Mouse (Mus musculus): ENCODE measurements around the gene Ltf.

The Ltf gene

DNA sequence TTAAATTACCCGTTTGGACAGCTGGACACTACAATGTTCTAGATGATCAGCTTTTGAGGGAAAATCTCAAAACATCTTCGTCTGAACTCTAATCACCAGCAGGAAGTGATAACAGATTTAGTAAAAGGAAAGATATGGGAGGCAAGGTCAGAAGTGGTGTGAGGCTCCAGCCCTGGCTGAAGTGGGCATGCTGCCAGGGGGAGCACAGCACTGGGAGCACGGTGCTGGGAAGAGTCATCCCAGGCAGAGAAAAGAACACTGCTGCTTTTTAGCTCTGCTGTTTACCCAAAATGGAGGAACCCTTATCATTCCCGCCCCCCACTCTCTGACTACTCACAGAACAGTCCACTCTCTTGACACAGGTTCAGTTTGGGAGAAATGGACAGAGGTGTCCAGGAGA, 20.9 kb downstream of the Ltf start:
- no peak for DNase-seq (ENCODE audit: low read depth, low spot score)

DNA sequence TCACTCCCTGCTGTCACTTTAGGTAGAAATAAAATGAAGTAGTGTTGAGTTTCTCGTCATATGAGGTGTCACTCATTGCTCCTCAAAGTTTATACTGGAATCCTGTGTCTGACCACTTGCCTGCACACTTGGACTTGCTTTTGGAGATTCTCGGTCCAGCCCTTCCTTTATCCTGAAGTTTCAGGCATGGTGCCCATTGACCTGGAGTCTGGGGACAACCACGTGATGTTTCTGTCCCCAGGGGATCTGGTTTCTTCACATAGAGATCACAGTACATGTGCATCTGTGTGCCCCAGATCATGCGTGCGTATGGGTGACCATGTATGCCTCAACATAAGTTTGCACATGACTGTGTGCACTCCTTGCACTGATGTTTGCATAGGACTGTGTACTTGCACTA, 23.2 kb downstream of the Ltf start:
- DNase-seq (ENCODE audit: low read depth, low spot score), result peak; percentile 44

DNA sequence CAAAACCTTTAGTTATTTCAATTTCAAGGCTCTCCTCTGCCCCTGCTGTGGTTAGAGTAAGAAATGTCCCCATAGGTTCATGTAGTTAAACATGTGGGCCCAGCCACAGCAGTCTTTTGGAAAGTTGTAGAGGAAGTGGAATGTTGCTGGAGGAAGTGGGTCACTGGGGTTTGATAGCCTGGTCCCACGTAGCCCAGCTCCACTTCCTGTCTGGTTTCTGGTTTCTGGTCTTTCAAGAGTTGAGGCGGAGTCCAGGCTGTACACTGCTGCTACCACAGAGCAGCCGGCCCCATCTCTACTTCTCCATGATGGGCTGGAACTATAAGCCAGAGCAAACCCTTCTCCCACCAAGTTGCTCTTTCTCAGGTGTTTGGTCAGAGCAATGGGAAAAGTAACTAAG, 27.2 kb downstream of the Ltf start:
- DNase-seq (ENCODE audit: low read depth, low spot score), result no peak

DNA sequence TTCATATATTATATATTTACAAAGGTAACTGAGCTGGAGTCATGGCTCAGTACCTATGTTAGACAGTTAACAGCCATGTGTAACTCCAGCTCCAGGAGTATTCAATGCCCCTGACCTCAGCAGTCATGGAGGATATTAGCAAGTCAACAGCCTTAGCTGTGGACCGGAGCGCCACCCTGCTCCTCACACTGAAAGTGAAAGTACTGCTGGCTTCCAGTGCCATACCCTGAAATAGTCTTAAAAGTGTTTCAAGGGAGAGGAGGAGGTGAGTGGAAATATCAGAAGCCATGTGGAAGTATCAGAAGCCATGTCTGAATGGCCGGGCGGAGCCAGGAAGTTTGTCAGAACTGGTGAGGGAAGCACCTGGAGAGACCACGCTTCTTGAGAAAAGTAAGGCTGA, 28.2 kb downstream of the Ltf start:
- no peak for DNase-seq (ENCODE audit: low read depth, low spot score)

DNA sequence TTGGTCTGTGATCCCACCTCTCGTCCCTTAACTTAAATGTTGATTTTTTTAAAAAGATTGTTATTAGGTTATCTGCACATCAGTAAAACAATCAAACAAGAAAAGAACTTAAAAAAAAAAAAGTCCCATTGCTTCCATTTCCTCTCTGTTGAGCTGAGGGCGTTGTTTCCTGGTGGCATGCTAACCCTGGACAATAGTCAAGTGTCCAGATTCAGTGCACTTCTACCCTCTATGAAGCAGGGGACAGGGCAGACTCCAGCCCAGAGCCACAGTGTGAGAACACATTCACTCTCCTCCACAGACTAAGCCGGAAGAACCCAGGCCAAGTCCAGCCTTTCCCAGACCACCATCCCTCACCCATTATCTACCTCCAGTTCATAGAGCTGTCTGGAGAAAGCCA, 29.4 kb downstream of the Ltf start:
- no peak for DNase-seq (ENCODE audit: low read depth, low spot score)

DNA sequence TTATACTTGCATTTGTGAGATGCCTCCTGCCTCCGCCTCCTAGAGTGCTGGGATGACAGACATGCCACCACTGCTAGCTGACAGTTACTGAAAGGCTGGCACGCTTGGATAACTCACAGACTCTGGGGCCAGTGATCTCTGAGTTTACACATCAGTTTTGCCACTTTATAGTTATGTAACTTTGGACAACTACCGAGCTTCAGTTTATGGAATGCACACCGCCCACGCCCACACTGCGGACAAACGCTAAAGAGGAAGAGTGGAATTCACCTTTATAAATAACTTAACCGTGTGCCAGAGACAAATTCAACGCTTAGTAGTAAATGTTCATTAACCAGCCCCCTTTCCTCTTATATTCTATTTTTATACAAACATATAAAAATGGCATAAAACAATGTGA, 35.9 kb downstream of the Ltf start:
- DNase-seq (ENCODE audit: low read depth, low spot score), result no peak

DNA sequence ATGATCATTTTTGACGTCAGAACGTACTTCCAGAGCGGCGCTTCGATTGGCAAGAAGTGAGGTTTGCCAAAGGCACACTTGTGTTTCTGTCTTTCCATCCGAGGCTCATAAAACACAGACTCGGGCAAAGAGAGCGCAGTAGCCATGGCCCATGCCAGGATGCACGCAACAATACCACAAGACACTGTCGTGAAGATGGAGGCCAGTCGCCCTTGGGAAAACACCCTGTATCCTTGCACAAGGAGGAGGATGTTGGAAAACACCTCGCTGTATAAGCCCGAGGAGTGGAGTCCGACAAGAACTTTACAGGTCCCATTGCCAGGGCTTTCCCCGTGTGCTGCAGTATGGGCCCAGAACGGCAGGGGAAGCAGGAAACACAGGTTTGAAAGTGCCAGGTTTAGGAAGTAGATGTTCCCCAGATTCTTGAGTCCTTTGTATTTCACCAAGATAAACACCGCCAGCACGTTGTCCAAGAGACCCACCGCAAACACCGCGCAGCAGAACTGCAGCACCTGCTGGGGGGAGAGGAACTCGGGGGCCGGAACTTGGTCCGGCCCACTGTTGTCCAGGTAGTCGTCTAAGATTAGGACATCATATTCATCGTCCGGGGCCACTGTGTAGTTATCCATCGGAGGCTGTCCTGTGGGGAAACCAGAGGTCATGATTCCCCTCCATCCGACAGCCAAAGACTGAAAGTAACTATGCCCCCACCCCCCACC, 36.9 kb downstream of the Ltf start:
- DNase-seq (ENCODE audit: low read depth, low spot score), result no peak

DNA sequence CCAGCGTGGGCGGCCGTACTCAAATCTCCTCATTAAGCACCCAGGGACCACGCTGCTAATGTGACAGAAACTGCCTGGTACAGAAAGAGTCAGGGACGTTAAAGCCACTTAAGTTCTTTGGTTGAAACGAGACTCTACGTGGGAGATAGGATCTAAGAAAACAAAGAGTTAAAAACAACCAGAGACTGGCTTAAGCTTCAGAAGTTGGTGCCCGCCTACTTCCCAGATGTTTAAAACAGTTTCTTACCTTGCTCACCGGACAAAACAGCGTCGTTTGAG, 37.4 kb downstream of the Ltf start:
- DNase-seq (ENCODE audit: low read depth, low spot score), result no peak

DNA sequence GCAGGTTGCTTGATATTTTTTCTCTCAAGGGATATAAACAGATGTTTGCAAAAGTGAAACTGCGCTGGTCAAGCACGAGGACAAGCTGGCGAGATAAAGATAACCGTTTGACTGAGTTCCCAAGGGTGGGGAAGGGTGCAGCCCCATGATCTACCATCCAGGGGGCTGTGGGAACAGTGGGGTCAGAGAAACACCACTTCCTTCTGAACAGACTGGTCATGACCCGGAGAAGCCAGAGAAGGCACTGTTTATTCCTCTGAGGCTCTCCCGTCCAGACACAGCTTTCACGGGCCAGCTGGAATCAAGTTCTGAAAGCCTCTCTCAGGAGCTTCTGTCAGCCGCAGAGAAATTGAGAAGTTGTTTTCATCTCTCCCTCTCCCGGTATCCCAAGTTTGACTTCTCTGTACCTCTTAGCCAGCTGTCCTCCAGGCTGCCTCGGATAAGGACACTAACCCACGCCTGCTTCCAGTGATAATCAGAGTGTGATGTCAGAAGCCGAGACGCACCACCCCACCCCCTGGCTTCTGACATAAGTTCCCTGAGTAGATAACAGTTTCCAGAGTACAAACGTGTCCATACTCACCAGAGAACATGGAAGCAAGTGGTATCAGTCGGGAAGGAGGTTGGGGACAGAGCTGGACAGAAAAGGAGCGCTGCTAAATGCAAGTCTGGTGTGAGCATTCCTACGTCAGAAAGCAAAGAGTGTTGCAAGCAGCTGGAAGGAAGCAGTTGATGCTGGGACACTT, 37.9 kb downstream of the Ltf start, which contains the start of gene Ccrl2:
Gene Ccrl2 (minus strand): TSS at position 722 of the 746 bp plus-strand sequence.
- DNase-seq (ENCODE audit: low read depth, low spot score), result peak; percentile 59

DNA sequence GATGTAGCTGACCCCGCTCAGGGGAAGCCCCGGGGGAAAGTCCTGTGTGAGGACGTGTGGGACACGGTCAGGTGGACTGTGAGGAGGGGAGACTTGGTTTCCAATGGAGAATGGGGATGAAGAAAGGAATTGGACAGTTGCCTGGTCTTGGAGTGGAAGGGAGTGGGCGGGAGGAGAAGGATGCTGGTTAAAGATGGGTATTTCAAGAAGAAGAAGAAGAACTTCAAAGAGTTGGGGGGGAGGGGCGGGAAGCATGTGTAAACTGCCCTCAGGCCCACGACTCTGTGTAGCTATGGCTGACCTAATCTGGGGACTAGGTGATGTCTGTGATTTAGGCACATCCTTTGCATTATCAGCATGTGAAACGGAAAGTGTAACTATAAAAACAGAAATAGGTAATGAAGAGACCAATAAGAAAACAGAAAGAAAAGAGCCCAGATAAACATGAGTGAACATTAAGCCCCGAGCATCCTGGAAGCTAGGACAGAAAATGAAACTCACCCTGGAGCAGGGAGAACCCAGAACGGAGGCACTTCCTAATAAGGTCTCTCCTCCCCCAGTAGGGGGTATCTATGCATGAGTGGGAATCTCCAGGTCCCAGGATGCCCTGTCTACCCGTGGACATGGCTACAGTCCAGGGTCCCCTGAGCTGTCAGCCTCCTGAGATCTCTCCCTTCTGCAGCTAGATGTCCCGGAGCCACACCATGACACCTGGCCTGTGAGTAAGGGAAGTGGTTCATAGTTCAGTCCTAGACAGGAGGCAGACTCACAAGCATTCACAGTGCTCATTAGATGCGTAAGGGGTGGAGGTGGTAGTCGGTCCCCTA, 38.7 kb downstream of the Ltf start:
- no peak for DNase-seq (ENCODE audit: low read depth, low spot score)

DNA sequence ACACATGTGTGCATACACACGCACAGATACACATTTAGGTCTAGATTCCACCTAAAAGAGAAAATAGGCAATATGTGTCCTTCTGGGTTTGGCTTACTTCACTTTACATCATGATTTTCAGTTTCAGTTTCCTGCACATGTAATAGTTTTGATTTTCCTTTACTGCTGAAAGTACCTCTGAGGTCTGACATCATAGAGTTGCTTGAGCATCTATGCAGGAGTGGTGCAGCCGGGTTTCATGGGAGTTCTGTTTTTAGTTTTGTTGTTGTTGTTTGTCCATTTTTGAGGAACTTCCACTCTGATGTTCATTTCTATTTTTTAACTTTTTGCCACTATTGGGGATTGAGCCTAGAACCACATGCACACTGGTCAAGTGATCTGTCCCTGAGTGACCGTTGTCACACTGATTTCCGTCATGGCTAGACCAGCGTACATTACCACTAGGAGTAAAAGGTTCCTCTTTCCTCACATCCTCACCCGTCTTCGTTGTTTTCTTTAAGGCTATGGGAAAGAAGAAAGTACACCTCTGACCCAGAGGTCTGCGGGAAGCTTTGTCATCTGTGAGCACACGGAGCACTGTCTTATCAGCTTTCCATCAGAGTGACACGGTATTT, 40.0 kb downstream of the Ltf start:
- no peak for DNase-seq (ENCODE audit: low read depth, low spot score)

DNA sequence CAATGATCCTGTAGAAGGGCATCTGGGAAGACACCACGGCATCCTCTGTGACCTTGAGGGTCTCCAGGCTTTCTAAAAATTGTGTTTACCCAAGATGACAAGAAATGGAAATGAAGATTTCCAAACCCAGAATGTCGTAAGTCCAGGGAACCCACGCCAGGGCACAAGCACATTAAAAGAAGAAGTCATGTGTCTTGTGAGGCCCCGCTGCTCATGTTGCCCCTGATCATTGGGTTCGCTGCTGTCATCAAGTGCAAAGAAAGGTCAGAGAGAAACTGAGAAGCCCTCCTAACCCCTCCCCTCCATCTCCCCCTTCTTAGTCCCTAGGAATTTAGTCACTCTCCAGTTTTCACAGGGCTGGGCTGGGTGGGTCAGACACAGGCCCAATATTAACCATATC, 43.8 kb downstream of the Ltf start:
- DNase-seq (ENCODE audit: low read depth, low spot score), result no peak

DNA sequence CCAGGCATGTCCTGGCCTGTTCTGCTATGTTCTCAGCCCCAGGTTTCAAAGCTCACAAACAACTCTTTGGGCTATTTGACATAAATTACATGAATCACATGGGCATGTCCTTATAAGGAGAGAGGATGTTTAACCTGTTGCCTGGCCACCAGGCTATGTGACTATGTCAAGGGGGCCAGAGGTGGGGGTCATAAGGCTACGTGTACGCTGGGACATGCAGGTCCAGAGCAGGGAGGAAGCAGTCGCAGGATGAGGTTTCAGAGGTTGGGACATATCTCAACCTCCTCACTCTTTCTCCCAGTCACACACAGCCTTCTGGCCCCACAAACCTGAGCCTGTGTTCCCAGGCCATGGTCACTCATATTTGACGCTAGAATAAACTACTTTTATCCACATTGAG, 48.0 kb downstream of the Ltf start:
- no peak for DNase-seq (ENCODE audit: low read depth, low spot score)

DNA sequence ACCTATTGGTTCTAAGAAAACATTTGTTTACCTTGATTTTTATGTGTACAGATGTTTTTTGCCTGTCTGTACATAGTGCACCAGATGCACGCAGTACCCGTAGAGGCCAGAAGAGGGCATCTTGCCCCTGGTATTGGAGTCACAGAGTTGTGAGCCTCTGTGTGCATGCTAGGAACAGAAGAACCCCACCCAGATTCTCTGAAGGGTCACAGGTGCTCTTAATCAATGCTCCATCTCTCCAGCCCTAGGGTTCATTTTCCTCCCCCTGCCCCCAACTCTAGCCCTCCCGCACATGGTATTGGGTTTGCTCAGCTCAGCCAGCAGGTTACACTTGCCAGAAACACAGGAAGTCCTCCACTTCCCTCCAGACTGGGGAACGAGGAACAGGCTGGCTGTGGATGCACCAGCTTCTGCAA, 51.5 kb downstream of the Ltf start:
- DNase-seq (ENCODE audit: low read depth, low spot score), result no peak

DNA sequence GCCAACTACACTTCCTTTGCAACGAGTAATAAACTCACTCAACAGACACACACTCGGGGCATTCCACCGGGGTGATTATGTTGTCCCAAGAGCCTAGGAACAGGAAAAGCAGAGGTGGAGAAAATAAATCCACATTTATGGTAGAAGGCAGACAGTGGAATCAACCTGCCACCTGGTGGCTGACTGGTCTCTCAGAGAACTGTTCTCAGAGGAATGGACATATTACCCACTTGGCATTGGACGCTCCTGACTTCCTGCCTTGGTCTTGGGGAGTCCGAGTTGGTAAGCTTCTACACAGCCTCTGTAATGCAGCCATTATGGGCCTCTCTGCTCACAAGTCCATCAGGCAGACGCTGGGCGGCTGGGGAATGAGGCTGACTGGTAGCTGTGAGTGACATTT, 53.1 kb downstream of the Ltf start:
- peak; percentile 23 for DNase-seq (ENCODE audit: low read depth, low spot score)

DNA sequence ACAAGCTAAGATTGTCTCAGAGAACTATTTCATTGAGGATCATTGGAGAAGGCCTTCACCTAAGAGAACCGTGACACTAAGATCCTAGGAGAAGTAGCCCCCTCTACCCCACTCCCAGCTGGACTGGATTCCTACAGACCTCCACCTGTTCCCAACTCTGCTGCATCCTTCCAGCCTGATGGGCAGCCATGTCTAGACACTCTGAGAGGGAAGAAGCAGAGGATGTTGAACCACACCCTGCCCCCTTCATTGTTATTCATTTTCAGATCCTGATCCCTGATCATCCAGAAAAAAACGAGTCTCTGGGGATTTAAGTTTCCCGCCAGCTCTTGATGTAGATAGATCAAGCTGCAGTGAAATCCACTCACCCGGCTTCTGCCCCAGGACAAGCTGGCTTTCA, 53.9 kb downstream of the Ltf start:
- DNase-seq (ENCODE audit: low read depth, low spot score), result no peak

DNA sequence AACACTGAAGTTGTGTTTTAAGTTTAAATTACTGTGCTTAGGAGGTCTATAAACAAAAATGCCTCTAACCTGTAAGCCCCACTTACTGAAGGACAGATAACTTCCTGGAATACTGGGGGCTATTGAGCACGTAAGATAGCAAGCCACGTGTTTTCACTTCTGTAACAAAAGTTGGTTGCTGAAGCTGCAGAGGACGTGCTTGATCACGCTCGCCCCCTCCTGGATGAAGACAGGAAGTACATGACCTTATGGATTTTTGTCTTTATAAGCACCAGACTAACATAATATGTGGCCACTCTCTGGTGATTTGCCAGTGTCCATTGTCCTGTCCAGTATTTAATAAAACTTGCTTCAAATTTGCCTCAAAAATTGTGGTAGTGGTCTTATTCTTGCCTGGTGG, 58.7 kb downstream of the Ltf start:
- DNase-seq (ENCODE audit: low read depth, low spot score), result no peak

DNA sequence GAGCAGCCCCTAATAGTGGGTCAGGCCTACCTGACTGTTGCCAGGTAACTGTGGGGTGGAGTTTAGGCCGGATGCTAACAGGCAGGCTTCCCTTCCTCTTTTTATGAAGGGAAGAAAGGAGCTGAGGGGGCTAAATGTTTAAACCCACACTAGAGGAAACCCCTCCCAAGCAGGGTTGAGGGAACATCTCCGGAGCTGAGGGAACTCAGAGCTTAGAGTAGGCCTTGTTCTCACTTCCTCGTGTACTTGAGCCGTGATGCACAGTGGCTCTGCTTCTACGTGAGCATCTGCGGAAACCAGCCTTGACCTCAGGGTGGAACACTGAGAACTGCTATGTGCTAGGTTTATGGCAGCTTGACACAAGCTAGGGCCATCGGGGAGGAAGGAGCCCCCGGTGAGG, 61.7 kb downstream of the Ltf start:
- no peak for DNase-seq (ENCODE audit: low read depth, low spot score)

DNA sequence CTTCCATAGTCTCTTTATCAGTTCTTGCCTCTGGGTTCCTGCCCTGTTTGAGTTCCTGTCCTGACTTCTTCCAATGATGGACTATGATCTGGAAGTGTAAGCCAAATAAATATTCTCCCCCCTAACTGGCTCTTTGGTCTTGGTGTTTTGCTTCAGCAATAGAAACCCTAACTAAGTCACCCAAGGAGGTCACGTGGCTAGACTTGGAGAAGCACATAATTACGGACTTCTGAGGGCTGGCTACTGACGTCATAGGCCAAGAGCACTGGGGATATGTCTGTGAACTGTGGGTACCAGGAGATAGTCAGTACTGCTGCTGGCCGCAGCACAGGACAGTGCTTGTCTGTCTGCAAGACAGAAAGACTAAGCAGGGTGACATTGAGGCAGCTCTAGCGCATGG, 62.7 kb downstream of the Ltf start:
- no peak for DNase-seq (ENCODE audit: low read depth, low spot score)

DNA sequence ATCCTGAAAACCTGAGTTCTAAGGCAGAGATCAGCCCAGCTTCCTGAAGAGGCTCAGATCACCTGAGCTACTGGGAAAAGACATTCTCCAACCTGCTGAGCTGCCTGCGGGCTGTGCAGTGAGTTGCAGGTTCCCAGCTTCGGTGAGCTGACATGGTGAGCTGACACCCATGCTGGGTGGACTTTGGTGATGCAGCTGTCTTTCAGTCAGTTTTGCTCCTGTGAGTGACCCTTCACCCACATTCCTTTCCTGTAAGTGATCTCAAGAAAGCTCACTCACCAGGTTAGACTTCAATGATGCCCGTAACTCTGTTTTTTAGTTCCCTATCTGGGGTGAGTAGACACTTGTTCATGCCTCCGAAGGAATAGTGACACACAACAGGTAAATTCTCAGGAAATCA, 66.3 kb downstream of the Ltf start:
- no peak for DNase-seq (ENCODE audit: low read depth, low spot score)

DNA sequence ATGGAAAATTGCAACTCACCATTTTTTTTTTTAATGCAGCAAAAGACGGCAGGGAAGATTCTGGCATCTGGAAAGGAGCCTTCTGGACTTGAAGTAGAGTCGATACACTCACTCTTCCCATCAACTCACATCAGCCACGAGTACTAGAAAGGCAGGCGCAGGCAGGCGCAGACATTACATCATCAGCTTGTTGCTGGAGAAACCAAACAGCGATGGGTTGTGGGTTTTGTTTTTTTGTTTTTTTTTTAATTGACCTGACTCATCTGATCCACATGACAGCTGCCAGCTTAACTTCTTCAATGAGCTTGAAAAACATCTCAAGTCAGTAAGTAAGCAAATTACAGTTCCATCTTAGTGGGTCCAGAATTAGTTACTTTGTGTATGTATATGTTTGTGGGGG, 67.1 kb downstream of the Ltf start:
- no peak for DNase-seq (ENCODE audit: low read depth, low spot score)

DNA sequence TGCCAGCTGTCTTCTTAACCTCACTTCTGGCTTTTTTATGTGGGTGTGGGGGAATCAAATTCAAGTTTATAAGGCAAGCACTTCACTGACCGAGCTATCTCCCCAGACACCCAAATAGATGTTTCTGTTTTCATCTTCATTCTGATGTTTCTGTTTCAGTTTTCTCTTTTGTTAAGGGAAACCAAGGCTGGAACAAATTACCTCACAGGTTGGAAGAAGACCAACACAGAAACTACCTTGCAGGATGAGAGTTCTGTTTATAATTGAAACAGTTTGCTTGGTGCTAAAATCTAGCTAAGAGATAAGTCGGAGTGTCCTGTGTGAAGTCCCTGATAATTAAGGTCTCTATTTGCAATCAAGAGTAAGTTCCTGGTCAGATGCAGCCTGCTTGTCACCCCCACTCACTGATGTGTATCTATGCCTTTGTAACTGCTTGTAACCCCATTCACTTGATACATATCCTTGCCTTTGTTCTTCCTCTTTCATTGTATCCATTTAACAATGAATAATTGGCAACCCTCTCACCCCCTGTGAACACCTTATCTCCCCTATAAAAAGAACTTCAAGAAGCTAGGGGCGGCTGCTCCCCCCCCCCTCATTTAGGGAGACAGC, 68.0 kb downstream of the Ltf start:
- DNase-seq (ENCODE audit: low read depth, low spot score), result no peak
